Mouse (Mus musculus) heart, postnatal 0 days (tissue): ENCODE results near the gene Sds. TPM values are rescaled to one million over a fixed set of nuclear protein-coding genes. Genes with fewer than 3 reads are reported as not detected.

Source experiments
- ATAC-seq: fragments of 200-750 bp; cut with Nextera tagmentation; 2 replicates; pipeline ENCODE4 v1.8.0; 2017; ENCODE audit warnings: low read depth, moderate number of reproducible peaks, moderate library complexity; ENCODE audit not compliant: insufficient read depth
- DNase-seq: peaks from one replicate; pipeline ENCODE4 v3.0.0-alpha.2; 2016; ENCODE audit warnings: low spot score
- H3K27ac ChIP-seq: fragments of 300-500 bp; sonication (generic); 2 replicates; pipeline ENCODE4 v1.5.1; 2014; ENCODE audit warnings: low read depth, mild to moderate bottlenecking
- H3K27me3 ChIP-seq: fragments of 300-500 bp; sonication (generic); 2 replicates; pipeline ENCODE4 v1.6.1; 2014; ENCODE audit warnings: low read length, mixed read lengths; ENCODE audit not compliant: control insufficient read depth, insufficient read depth
- H3K36me3 ChIP-seq: fragments of 300-500 bp; sonication (generic); replicated peaks from 2 replicates; pipeline ENCODE4 v1.6.1; 2014; ENCODE audit warnings: low read length, mixed read lengths; ENCODE audit not compliant: control insufficient read depth, insufficient read depth
- H3K4me1 ChIP-seq: fragments of 300-500 bp; sonication (generic); 2 replicates; pipeline ENCODE4 v1.6.1; 2014; ENCODE audit warnings: antibody characterized with exemption; ENCODE audit not compliant: control insufficient read depth, insufficient read depth
- H3K4me2 ChIP-seq: fragments of 300-500 bp; sonication (generic); 2 replicates; pipeline ENCODE4 v1.6.1; 2014; ENCODE audit warnings: low read depth, mild to moderate bottlenecking, low read length, moderate library complexity
- H3K4me3 ChIP-seq: fragments of 300-500 bp; sonication (generic); 2 replicates; pipeline ENCODE4 v1.5.1; 2014; ENCODE audit warnings: low read depth, low read length
- H3K9ac ChIP-seq: fragments of 300-500 bp; sonication (generic); replicated peaks from 2 replicates; pipeline ENCODE4 v1.6.1; 2014; ENCODE audit warnings: low read depth, low read length, mixed read lengths
- H3K9me3 ChIP-seq: fragments of 300-500 bp; sonication (generic); replicated peaks from 2 replicates; pipeline ENCODE4 v1.6.1; 2016; ENCODE audit warnings: low read length; ENCODE audit not compliant: control insufficient read depth
- CTCF ChIP-seq: IDR thresholded peaks from 2 replicates; pipeline ENCODE4 v1.5.1; 2016; ENCODE audit warnings: antibody characterized with exemption, control low read depth, low read depth
- EP300 ChIP-seq: IDR thresholded peaks from 2 replicates; pipeline ENCODE4 v1.6.1; 2016; ENCODE audit warnings: antibody characterized with exemption, low read depth
- WGBS: fragments of 180-500 bp; shearing (Covaris S2); extraction: QIAGEN DNeasy Blood & Tissue Kit; methylation state at CpG from one replicate; pipeline ENCODE4 v1.1.7; 2014; 5-methylcytosine and 5-hydroxymethylcytosine counted together
- polyA plus RNA-seq: library from polyadenylated mRNA; unstranded; fragments of >200 nt; fragmentation: Nextera tagmentation; extraction: Ambion mirVana; gene quantifications from 2 replicates; pipeline ENCODE4 v1.2.1, GENCODE M21; 2015
- total RNA-seq: library from RNA; depleted of rRNA; stranded (reverse); fragments of >200 nt; gene quantifications from 2 replicates; pipeline ENCODE4 v1.2.3, GENCODE M21; 2014; ENCODE audit warnings: low replicate concordance

Gene Sds
- total and polyA plus RNA-seq, 2 experiments from 2014 or later = not detected

GRCm38 (mm10) chr5:120454756-120455337 is 21.5 kb upstream of the Sds start:
- ATAC-seq (no peak), DNase-seq (no peak)
- no peak overlapping the region for H3K9ac ChIP-seq
- H3K4me3 ChIP-seq = no peak overlapping the region
- WGBS = 62% methylated on average over 14 of the region's 14 CpGs
- H3K27me3 ChIP-seq = 0 out of 2 replicates have a peak, but pooled peaks cover 3% of the 10 kb centered on the region
- H3K4me2 ChIP-seq = no peak overlapping the region
- TF ChIP-seq CTCF (no peak), EP300 (no peak)
- no peaks in the 10 kb centered on the region for H3K36me3 ChIP-seq
- H3K9me3 ChIP-seq = no peaks in the 10 kb centered on the region
- H3K4me1 ChIP-seq = no peaks in the 10 kb centered on the region
- H3K27ac ChIP-seq = no peak overlapping the region

GRCm38 (mm10) chr5:120456253-120456652 is 20.1 kb upstream of the Sds start:
- H3K4me3 ChIP-seq = no peak overlapping the region
- H3K4me2 ChIP-seq = no peak overlapping the region
- no peak overlapping the region for H3K9ac ChIP-seq
- H3K9me3 ChIP-seq = no peaks in the 10 kb centered on the region
- ATAC-seq (no peak), DNase-seq (no peak)
- no peak for TF ChIP-seq EP300
- TF ChIP-seq CTCF = no peak
- 0% methylated on average over 1 of the region's 1 CpGs for WGBS
- H3K27ac ChIP-seq = no peak overlapping the region
- H3K4me1 ChIP-seq = no peaks in the 10 kb centered on the region
- no peaks in the 10 kb centered on the region for H3K36me3 ChIP-seq
- H3K27me3 ChIP-seq = 0 out of 2 replicates have a peak, but pooled peaks cover 3% of the 10 kb centered on the region

- Histone ChIP-seq H3K27me3 (0 out of 2 replicates have a peak, but pooled peaks cover 3% of the 10 kb centered on the region), H3K27ac (no peak overlapping the region), H3K9ac (no peak overlapping the region), H3K4me3 (no peak overlapping the region), H3K36me3 (no peaks in the 10 kb centered on the region), H3K4me2 (no peak overlapping the region), H3K9me3 (no peaks in the 10 kb centered on the region), H3K4me1 (no peaks in the 10 kb centered on the region)
- ATAC-seq = no peak
- WGBS = 60% methylated on average over 7 of the region's 7 CpGs
- DNase-seq = no peak
- TF ChIP-seq CTCF = no peak
- TF ChIP-seq EP300 = no peak
Measured at GRCm38 (mm10) chr5:120456841-120457554, 19.3 kb upstream of the Sds start.

GRCm38 (mm10) chr5:120457628-120458027 is 18.7 kb upstream of the Sds start:
- H3K36me3 ChIP-seq = no peaks in the 10 kb centered on the region
- H3K9me3 ChIP-seq = no peaks in the 10 kb centered on the region

GRCm38 (mm10) chr5:120459133-120459532 is 17.2 kb upstream of the Sds start:
- no peak overlapping the region for H3K27ac ChIP-seq
- H3K4me1 ChIP-seq = no peaks in the 10 kb centered on the region
- H3K9ac ChIP-seq = no peak overlapping the region
- H3K27me3 ChIP-seq = 0 out of 2 replicates have a peak, but pooled peaks cover 3% of the 10 kb centered on the region
- ATAC-seq (0 out of 2 replicates have a peak, but pooled peaks have one; percentile 24), DNase-seq (no peak)
- no peaks in the 10 kb centered on the region for H3K36me3 ChIP-seq
- no peaks in the 10 kb centered on the region for H3K9me3 ChIP-seq
- no peak overlapping the region for H3K4me3 ChIP-seq
- TF ChIP-seq CTCF (no peak), EP300 (no peak)
- no peak overlapping the region for H3K4me2 ChIP-seq
- WGBS = 70% methylated on average over 10 of the region's 10 CpGs

More at GRCm38 (mm10) chr5:120457628-120458027, 18.7 kb upstream of the Sds start:
- ATAC-seq (peak; percentile 17; the same call in 1 of the 2 replicates), DNase-seq (peak; percentile 55)
- peak; percentile 70 for TF ChIP-seq CTCF
- no peak for TF ChIP-seq EP300
- WGBS = 4% methylated on average over 9 of the region's 9 CpGs
- Histone ChIP-seq H3K4me1 (no peaks in the 10 kb centered on the region), H3K4me3 (no peak overlapping the region), H3K27ac (no peak overlapping the region), H3K27me3 (0 out of 2 replicates have a peak, but pooled peaks cover 3% of the 10 kb centered on the region), H3K9ac (no peak overlapping the region), H3K4me2 (no peak overlapping the region)
